Mouse (Mus musculus) MEL (cell line): ENCODE results near the gene Clpb.

Experiments used
- CHD1 ChIP-seq: IDR thresholded peaks from 2 replicates; pipeline ENCODE4 v1.6.1; 2012; ENCODE audit warnings: low read depth, mild to moderate bottlenecking, inconsistent platforms, low read length, improper control_type of control experiment
- CTCF ChIP-seq, 3 experiments: IDR thresholded peaks in 2 of 3; conservative IDR thresholded peaks in 1 of 3; 2 replicates each; pipeline ENCODE4 v1.5.1; 2011 to 2012; ENCODE audit warnings: low read length in 3 of 3, low read depth in 2 of 3, mild to moderate bottlenecking in 2 of 3, improper control_type of control experiment in 1 of 3, inconsistent platforms in 1 of 3, mixed read lengths in 1 of 3, moderate library complexity in 1 of 3; ENCODE audit not compliant: control insufficient read depth in 1 of 3, insufficient read depth in 1 of 3, poor library complexity in 1 of 3, severe bottlenecking in 1 of 3
- E2F4 ChIP-seq: IDR thresholded peaks from 2 replicates; pipeline ENCODE4 v1.6.1; 2011; ENCODE audit warnings: low read depth, low read length, improper control_type of control experiment, borderline replicate concordance
- MAFK ChIP-seq: IDR thresholded peaks from 2 replicates; pipeline ENCODE4 v1.6.1; 2011; ENCODE audit warnings: low read depth, mild to moderate bottlenecking, low read length, improper control_type of control experiment, borderline replicate concordance
- MYB ChIP-seq: IDR thresholded peaks from 2 replicates; pipeline ENCODE4 v1.6.1; 2011; ENCODE audit warnings: mild to moderate bottlenecking, low read depth, low read length, improper control_type of control experiment
- POLR2A ChIP-seq, 2 experiments: IDR thresholded peaks; 2 replicates each; pipeline ENCODE4 v1.6.1; 2011 to 2012; ENCODE audit warnings: low read length in 2 of 2, mild to moderate bottlenecking in 2 of 2, control low read depth in 1 of 2, improper control_type of control experiment in 1 of 2, low read depth in 1 of 2, moderate library complexity in 1 of 2; ENCODE audit not compliant: control insufficient read depth in 1 of 2, insufficient read depth in 1 of 2, poor library complexity in 1 of 2
- POLR2AphosphoS2 ChIP-seq: IDR thresholded peaks from 2 replicates; pipeline ENCODE4 v1.6.1; 2011; ENCODE audit warnings: low read length, improper control_type of control experiment
- ZNF384 ChIP-seq: IDR thresholded peaks from 2 replicates; pipeline ENCODE4 v1.6.1; 2012; ENCODE audit warnings: low read depth, mild to moderate bottlenecking, inconsistent platforms, low read length, improper control_type of control experiment

GRCm38 (mm10) chr7:101673497-101673896 lies 10.1 kb downstream of the Clpb start:
- TF ChIP-seq CTCF (IDR thresholded peaks at IDR 0.05 in 2 of 3, conservative IDR thresholded peaks at IDR 0.05 in 1 of 3; ENCODE audit: control insufficient read depth in 1 of 3, insufficient read depth in 1 of 3, low read depth in 2 of 3, low read length in 3 of 3, poor library complexity in 1 of 3, severe bottlenecking in 1 of 3) (no peak), MAFK (no peak), MYB (no peak), CHD1 (no peak), POLR2A (IDR thresholded peaks at IDR 0.05; ENCODE audit: control insufficient read depth in 1 of 2, insufficient read depth in 1 of 2, low read depth in 1 of 2, low read length in 2 of 2, poor library complexity in 1 of 2) (no peak), E2F4 (no peak), ZNF384 (no peak), POLR2AphosphoS2 (no peak)
